Mouse (Mus musculus): ENCODE data around the gene Kcnmb3. TPM values are rescaled to one million over a fixed set of nuclear protein-coding genes. Genes with fewer than 3 reads are reported as not detected.

Gene Kcnmb3
- polyA plus RNA-seq, 1 experiment: 0.06 TPM

DNA sequence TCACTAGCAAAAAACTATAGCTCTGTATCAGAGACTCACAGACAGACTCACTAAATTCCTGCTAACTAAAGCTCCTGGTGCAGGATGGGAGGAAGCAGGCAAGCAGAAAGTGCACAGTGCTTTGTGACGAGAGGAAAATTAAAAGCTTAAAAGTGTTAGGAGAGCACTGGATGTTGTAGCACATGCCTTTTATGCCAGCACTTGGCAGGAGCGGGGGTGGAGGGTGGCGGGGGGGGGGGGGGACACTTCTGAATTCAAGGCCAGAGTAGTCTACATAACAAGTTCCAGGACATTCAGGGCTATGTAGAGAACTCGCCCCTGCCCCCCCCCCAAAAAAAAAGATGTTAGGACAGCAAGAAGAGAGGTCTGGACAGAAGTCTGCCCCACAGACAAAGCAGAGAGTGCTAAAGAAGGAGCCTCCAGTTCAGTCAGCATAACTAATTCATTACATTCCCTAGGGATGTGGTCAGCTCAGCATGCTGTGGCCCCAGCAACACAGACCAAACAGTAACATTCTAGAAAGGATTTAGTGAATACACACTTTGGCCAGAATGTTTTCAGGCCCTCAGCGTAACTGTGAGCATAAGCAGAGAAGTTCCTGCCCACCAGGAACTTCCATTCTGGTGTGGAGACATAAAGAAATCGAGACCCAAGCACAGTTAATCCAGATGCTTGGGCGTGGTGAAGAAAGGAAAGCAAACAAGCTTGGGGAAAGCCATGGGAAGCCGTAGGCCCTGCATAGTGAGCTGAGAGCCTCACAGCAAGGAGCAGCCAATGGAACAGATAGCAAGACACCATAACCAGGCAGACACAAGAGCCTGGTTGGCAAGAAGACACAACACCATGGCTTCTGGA lies 4.1 kb upstream of the Kcnmb3 start:
- 46% methylated on average over 8 of the region's 8 CpGs for whole genome bisulfite sequencing
- no peak for DNase-seq (ENCODE audit: low read depth, low spot score)

DNA sequence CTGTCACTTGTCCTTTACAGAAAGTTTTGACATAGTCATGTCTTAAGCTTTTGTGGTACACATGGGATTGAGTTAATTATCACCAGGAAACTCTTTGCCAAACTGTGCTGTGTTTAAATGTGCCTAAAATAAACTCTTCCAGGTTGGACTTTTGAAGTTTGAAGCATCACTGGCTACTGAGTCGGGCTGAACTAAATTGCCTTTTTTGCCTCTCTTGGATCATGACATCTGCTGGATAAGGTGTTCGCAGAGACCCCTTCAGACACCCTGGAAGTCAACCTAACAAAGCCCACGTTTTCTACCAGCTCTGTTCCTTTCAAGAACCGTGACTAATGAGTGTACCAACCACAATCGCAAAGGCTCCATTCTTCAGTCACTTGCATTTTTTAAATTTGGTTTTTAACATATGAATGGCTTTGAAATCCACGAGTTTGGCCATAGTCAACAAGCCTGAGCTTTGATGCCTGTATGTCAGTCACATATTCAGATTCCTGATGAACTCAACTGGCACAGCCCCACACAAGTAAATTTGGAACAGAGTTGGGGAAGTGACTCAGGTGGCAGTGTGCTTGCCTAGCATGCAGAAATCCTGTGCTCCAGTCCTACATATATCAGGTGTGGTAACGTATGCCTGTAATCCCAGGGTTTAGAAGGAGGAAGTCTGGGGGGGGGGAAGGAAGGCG lies 3.2 kb upstream of the Kcnmb3 start:
- no peak for DNase-seq (ENCODE audit: low read depth, low spot score)
- 56% methylated on average over 8 of the region's 8 CpGs for WGBS

GRCm38 (mm10) chr3:32494387-32495087 lies 2.5 kb upstream of the Kcnmb3 start:
- 87% methylated on average over 8 of the region's 8 CpGs for WGBS
- DNase-seq (ENCODE audit: low read depth, low spot score): no peak

- DNase-seq (ENCODE audit: low read depth, low spot score): no peak
Observed at GRCm38 (mm10) chr3:32490928-32491315, 1.1 kb downstream of the Kcnmb3 start.

DNA sequence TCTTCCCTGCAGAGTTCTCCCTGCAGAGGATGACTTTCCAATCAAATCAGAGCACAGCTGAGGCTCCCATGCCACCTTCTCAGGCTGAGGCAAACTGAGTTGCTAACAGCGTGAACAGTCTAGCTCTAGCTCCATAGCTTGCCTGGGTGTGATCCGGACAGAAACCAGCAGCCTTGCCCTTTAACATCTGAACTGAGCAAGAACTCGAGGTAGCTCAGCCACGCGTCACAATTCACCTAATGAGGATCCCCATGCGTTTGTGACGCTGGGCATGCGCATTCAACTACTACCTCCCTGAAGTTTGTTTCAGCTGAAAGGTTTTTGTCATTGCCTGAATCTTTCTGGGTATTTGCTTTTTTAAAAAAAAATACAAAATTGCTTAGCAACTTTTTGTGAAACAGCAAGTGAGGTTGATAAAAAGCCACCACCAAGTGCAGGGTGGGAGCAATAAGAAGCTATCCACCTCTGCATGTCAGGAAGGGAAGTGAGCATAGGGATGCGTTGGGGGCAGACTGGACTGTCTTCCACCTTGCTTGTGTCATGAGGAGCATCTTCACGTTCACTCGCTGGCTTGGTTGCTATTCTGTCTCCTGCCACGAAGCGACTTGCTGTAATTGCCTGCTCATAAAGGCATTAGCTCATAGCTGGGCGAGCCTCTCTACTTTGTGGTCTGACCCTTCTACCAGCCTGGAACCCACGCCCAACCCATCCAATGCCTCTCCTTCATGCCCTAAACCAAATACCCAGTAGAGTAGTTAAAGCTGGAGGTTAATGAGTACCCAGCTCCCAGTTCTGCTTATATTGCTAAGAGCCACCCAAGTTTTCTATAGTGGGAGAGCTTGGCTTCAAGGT lies 1.7 kb downstream of the Kcnmb3 start:
- DNase-seq (ENCODE audit: low read depth, low spot score): no peak
- WGBS: 31% methylated on average over 15 of the region's 15 CpGs

DNA sequence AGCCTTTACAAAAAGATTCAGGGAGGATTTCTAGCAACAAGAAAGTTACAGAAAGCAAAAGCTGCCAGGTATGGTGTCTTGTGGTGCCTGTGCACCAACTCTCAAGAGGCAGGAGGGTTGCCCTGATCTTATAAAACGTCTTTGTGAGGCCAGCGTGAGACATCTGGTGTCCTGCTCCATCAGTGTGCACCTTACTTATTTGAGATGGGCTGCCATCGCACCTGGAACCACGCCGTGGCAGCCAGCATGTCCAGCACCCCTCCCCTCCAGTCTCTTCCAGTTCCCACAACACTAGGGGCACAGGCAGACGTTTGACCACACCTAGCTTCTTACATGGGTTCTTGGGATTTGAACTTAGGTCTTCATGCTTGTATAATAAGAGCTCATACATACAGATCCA lies 3.9 kb downstream of the Kcnmb3 start:
- 88% methylated on average over 6 of the region's 6 CpGs for WGBS

GRCm38 (mm10) chr3:32486543-32486942 lies 5.5 kb downstream of the Kcnmb3 start:
- no peak for DNase-seq (ENCODE audit: low read depth, low spot score)
- whole genome bisulfite sequencing: 73% methylated on average over 4 of the region's 4 CpGs

More for the DNA sequence above, 3.9 kb downstream of the Kcnmb3 start:
- DNase-seq (ENCODE audit: low read depth, low spot score): no peak

- whole genome bisulfite sequencing: 93% methylated on average over 3 of the region's 3 CpGs
- DNase-seq (ENCODE audit: low read depth, low spot score): no peak
Observed at GRCm38 (mm10) chr3:32483035-32483434, 9.0 kb downstream of the Kcnmb3 start.

GRCm38 (mm10) chr3:32479961-32480360 lies 12.1 kb downstream of the Kcnmb3 start:
- DNase-seq (ENCODE audit: low read depth, low spot score): no peak
- 96% methylated on average over 7 of the region's 7 CpGs for WGBS

DNA sequence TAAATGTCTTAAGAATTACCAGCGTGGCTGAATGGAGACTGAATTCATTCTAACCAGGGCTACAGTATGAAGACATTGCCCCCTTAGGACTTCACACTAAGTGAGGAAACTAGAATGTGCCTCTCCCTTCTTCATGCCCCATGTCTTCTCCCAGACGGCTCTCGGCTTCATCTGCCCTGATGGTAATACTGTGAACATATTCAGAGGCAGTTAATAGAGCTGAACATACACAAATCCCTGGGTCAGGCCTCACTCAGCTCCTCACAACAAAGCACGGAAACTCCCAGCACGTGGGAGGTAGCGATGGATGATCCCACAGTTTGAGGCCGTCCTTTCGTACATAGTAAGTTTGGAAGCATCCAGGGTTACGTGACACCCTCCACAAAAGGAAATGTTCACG lies 18.8 kb downstream of the Kcnmb3 start:
- WGBS: 86% methylated on average over 10 of the region's 10 CpGs
- DNase-seq (ENCODE audit: low read depth, low spot score): no peak

DNA sequence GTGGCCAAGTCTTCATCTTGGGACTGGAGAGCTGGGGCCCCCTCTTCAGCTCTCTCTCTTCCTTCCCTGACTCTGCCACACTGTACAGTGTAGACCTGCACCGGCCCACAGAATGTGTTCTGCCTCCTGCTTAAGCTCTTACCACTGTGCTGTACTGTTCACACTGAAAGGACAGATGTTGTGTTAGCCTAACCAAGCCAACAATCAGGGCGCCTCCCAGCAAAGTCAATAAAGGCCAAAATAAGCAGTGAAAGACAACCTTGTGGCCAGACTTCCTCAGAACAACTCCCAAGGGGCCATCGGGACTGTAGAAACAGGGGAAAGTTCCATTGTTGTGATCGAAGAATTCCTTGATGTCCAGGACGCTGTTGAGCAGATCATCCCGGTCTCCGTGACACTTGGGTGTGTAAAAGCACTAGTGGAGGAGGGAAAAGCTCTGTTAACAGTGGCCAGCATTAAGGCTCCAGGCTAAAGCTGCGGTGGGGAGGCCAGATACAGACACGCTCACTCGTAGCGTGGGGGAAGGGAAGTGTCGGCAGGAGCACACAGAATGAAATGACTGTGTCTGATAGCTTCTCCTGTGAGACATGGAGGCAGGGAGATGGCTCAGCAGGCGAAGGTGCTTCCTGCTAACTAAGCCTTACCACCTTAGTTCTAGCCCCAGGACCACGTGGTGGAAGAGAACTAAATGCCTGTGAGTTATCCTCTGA lies 19.7 kb downstream of the Kcnmb3 start:
- DNase-seq (ENCODE audit: low read depth, low spot score): no peak
- 22% methylated on average over 14 of the region's 14 CpGs for WGBS

- DNase-seq (ENCODE audit: low read depth, low spot score): no peak
- 12% methylated on average over 6 of the region's 6 CpGs for WGBS
Observed at GRCm38 (mm10) chr3:32471098-32471497, 20.9 kb downstream of the Kcnmb3 start.

GRCm38 (mm10) chr3:32470449-32470848 lies 21.6 kb downstream of the Kcnmb3 start:
- 27% methylated on average over 7 of the region's 7 CpGs for WGBS
- no peak for DNase-seq (ENCODE audit: low read depth, low spot score)

DNA sequence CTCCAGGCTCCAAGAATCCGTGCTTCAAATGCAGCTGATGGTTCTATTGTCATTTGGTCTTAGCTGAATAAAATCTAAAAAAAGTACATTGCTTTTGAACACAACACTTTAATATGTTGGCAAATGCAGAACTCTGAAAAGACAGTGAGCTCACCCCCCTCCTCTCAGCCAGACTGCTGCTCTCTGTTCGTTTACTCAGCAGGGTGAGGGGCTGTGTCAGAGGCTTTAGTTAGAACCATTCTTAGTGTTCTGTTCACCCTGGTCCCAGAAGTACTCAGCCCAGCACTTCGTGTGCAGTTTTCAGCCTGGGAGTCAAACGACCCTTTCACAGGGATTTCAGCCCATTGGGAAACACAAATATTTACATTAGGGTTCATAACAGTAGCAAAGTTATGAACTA lies 23.6 kb downstream of the Kcnmb3 start:
- 30% methylated on average over 4 of the region's 4 CpGs for WGBS
- no peak for DNase-seq (ENCODE audit: low read depth, low spot score)

DNA sequence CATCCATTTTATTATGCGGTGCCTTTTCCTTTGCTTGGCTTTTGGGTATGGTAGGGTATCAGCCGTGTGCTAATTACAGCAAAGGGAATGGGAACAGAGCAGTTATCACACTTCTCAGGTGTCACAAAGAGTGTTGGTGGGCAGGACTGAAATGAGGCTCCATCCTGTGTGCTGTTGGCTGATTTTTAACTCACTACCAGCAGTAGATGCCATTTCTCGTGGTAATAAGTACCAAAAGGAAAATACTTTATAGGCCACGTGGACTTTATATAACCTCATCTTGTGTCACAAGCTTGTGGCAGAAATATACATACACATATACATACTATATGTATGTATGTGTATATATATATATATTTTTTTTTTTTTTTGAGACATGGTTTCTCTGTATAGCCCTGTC lies 24.7 kb downstream of the Kcnmb3 start:
- 75% methylated on average over 4 of the region's 4 CpGs for WGBS
- DNase-seq (ENCODE audit: low read depth, low spot score): no peak

GRCm38 (mm10) chr3:32459777-32460176 lies 32.3 kb downstream of the Kcnmb3 start:
- 55% methylated on average over 4 of the region's 4 CpGs for WGBS
- DNase-seq (ENCODE audit: low read depth, low spot score): no peak

DNA sequence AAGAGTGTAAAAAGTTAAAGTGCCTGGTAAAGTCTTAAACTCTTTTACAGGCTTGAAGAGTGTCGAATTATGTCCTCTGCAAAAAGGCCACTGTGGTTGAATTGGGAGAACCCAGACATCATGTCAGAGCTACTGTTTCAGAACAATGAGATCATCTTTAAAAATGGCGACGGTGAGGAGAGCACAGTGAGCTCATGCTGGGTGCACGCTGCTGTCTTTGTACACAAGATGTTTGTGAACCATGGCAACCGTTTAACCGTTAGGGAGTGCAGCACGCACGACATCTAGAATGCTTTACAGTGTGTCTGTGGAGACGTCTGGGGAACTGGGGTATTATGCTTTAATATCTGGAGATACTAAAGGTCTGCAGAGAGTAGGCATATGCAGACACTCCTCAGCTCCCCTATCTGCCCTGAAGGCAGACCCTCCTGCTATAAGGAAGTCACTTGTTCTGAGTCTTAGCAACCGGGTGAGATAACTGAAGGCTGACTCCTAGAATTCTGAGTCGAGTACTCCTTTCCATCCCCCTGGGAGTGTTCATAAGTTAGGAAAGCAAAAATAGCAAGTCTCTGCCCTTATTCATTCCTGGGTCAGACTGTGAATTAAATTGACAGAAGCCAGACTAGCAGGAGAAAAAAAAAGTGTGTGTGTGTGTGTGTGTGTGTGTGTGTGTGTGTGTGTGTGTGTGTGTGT lies 37.6 kb downstream of the Kcnmb3 start:
- 66% methylated on average over 11 of the region's 11 CpGs for WGBS
- DNase-seq (ENCODE audit: low read depth, low spot score): no peak

- no peak for DNase-seq (ENCODE audit: low read depth, low spot score)
Observed at GRCm38 (mm10) chr3:32441710-32442109, 50.3 kb downstream of the Kcnmb3 start.

DNA sequence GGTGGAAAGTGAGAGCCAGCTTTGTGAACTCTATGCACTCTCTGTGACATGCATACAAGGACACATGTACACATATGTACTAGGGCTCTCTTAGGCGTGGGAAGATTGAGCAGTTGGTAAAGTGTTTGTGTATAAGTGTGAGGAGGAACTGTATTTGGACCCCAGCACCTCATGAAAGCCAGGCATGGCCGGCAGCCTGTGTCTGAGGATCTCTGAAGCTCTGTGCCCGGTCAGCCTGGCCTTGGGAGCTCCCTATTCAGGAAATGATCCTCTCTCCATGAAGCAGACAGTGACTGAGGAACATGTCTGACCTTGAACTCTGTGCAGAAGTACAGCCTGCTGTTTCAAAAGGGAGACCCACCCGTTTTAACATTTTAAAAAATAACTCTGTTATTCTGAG lies 53.3 kb downstream of the Kcnmb3 start:
- no peak for DNase-seq (ENCODE audit: low read depth, low spot score)
- WGBS: 78% methylated on average over 4 of the region's 4 CpGs

Data from large intestine, adult 2 months (tissue).